Mouse (Mus musculus) G1E (cell line): ENCODE data around the gene Med26. TPM values are rescaled to one million over a fixed set of nuclear protein-coding genes. Genes with fewer than 3 reads are reported as not detected.

ENCODE experiments used
- ATAC-seq: 2 replicates; pipeline ENCODE4 v1.8.0; 2016; ENCODE audit warnings: mild to moderate bottlenecking; ENCODE audit not compliant: insufficient number of reproducible peaks, poor library complexity, low FRiP score, severe bottlenecking; ENCODE audit errors: extremely low read depth
- DNase-seq: peaks from one replicate; pipeline ENCODE4 v3.0.0; 2012; ENCODE audit warnings: low spot score
- H3K27me3 ChIP-seq: 2 replicates; pipeline ENCODE4 v1.6.1; 2012; ENCODE audit warnings: mild to moderate bottlenecking, low read length, inconsistent platforms; ENCODE audit not compliant: insufficient read depth
- H3K36me3 ChIP-seq: replicated peaks from 2 replicates; pipeline ENCODE3; 2012; ENCODE audit warnings: mild to moderate bottlenecking, inconsistent platforms
- H3K4me1 ChIP-seq: 2 replicates; pipeline ENCODE4 v1.6.1; 2012; ENCODE audit warnings: low read depth, low read length, inconsistent platforms, mixed read lengths; ENCODE audit not compliant: insufficient read depth
- H3K4me3 ChIP-seq: 2 replicates; pipeline ENCODE4 v1.5.1; 2012; ENCODE audit warnings: low read depth, mild to moderate bottlenecking, inconsistent platforms, low read length, moderate library complexity, mixed read lengths
- H3K9me3 ChIP-seq: replicated peaks from 2 replicates; pipeline ENCODE4 v1.6.1; 2012; ENCODE audit warnings: inconsistent platforms
- CTCF ChIP-seq: IDR thresholded peaks from 2 replicates; pipeline ENCODE4 v1.5.1; 2012; ENCODE audit warnings: low read depth, low read length, inconsistent platforms, mixed read lengths
- GATA1 ChIP-seq: IDR thresholded peaks from 2 replicates; pipeline ENCODE4 v1.6.1; 2012; ENCODE audit warnings: borderline replicate concordance, low read length, inconsistent platforms, mixed read lengths
- GATA2 ChIP-seq: IDR thresholded peaks from 2 replicates; pipeline ENCODE4 v1.6.1; 2012; ENCODE audit warnings: low read depth, low read length, inconsistent platforms, borderline replicate concordance
- POLR2AphosphoS5 ChIP-seq: IDR thresholded peaks from 2 replicates; pipeline ENCODE4 v1.6.1; 2012; ENCODE audit warnings: low read depth, low read length, inconsistent platforms; ENCODE audit not compliant: insufficient replicate concordance
- TAL1 ChIP-seq: conservative IDR thresholded peaks from 2 replicates; pipeline ENCODE4 v1.6.1; 2012; ENCODE audit warnings: low read depth, low read length, inconsistent platforms, mixed read lengths
- polyA plus RNA-seq: library from polyadenylated mRNA; stranded (reverse); fragments of >175 nt; gene quantifications from 2 replicates; pipeline ENCODE4 v1.2.3, GENCODE M21; 2012
- total RNA-seq, 2 experiments: library from RNA; stranded (forward) in 1 of 2; stranded (reverse) in 1 of 2; fragments of 200-1000 nt in 1 of 2; fragments of >200 nt in 1 of 2; fragmentation: Nextera tagmentation in 1 of 2; gene quantifications; 2 replicates each; pipeline ENCODE4 v1.2.3; 2014 to 2017

The Med26 gene
- total and polyA plus RNA-seq, 3 experiments, result 7.6 to 43.8 (median 14.8) TPM

DNA sequence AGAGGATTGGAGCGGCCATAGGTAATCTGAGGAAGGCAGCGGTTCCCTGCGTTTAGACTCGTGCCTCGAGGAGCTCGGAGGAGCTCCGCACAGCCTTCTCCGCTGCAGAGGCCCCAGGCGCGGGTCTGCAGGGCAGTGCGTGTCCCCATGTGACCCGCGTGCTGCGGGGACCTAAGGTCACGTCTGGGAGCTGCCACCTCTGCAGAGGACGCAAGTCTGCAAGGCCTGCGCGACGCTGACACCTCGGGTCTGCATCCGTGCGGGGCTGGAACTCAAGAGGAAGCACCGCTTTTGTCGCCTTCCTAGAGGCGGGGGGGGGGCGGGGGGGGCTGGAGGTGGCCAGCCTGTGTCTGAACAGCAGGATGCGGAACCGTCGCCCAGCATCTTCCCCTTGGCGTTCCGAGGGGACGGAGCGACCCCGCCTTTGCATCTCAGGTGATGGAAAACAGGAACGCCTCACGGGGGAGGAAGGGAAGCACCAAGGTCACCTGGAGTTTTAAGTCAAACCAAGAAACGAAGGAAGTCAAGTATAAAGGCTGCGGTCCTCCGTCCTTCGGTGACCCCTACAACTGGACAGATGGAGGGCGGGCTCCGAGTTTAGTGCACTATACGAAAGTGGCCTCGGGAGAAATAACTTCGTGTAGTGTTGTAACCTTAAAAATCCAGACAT is 709 bp upstream of the Med26 start:
- no peaks in the 10 kb centered on the region for H3K27me3 ChIP-seq
- peaks cover 54% of the 10 kb centered on the region for H3K36me3 ChIP-seq
- peaks cover 42% of the 10 kb centered on the region for H3K4me1 ChIP-seq
- no peak for TF ChIP-seq POLR2AphosphoS5
- no peak for TF ChIP-seq GATA1
- TF ChIP-seq GATA2, result no peak
- no peak for TF ChIP-seq CTCF
- no peak for TF ChIP-seq TAL1
- peak overlapping the region; percentile 96 for H3K4me3 ChIP-seq
- peak; percentile 61 for DNase-seq
- no peaks in the 10 kb centered on the region for H3K9me3 ChIP-seq
- no peak for ATAC-seq

DNA sequence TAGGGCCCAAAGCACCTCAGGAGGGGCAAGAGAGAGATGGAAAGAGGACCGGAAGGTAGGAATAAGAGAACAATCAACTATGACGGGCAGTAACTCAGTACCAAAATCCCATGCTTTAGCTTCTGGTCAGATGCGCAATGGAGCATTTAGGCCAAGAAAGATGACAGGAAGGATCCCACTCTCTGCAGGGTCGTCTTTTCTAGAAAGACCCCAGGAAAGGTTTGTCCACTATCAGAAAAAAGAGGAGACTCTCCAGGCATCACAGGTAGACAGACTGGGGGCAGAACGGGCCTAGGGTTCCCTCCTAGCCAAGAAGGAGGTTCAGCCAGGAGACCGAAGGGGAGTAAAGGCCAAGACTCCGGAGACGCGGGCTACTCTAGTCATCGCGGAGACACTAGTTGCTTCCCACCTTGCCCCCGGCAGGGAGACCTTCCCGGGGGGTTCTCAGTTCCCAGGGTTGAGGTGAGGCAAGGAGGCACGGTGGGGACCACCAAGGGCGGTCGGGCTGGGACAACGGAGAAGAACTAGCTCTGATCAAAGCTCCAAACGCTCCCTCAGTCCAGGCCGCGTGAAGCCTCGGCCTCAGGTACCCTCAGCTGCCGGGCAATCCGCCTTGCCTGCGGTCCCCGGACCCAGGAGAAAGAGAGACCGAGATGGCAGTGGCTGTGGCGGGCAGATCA is 808 bp downstream of the Med26 start:
- TF ChIP-seq CTCF (no peak), POLR2AphosphoS5 (no peak), GATA1 (no peak), TAL1 (no peak)
- DNase-seq (peak; percentile 9), ATAC-seq (no peak)
- Histone ChIP-seq H3K27me3 (no peaks in the 10 kb centered on the region), H3K36me3 (peaks cover 55% of the 10 kb centered on the region), H3K9me3 (no peaks in the 10 kb centered on the region), H3K4me3 (peak overlapping the region; percentile 96), H3K4me1 (peaks cover 57% of the 10 kb centered on the region)

DNA sequence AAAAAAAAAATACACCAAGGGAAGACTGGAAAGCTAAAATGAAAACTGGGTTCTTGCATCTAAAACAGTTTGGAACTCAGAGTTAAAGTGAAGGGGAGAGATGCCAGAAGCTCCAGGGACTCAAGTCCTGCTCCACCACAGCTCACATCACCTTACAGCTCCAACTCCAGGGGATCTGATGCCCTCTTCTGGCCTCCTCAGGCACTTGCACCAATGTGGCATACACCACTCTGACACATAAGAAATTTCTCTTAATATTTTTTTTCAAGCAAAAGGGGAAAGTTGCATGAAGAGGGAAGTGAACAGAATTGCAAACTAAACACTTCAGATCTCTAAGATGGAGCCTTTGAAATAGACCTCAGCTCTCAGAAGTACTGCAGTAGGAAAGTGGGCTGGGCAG is 8.8 kb downstream of the Med26 start:
- Histone ChIP-seq H3K9me3 (no peaks in the 10 kb centered on the region), H3K4me1 (peaks cover 34% of the 10 kb centered on the region), H3K36me3 (peaks cover 74% of the 10 kb centered on the region), H3K27me3 (no peaks in the 10 kb centered on the region), H3K4me3 (no peak overlapping the region)
- 0 out of 2 replicates have a peak, but pooled peaks have one; percentile 8 for TF ChIP-seq CTCF
- TF ChIP-seq POLR2AphosphoS5, result no peak
- DNase-seq (no peak), ATAC-seq (no peak)

DNA sequence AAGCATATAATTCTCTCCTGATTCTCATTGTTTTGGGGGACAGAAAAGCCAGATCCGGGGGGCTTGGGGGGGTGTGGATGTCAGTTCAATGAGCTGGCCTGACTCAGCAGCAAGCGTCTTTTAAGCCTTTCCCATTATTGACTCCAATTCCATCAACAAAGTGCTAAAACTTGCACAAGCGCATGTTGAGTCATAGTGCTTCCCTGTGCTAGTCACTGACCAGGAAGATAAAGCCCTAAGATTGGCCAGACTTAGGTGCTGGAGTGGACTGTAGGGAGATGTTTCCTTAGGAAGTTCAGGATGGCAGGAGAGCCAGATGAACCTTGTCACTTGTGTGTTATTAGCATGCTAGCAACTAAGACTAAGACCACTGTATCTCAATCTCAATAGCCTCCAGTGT is 13.2 kb downstream of the Med26 start:
- no peak for DNase-seq
- H3K4me1 ChIP-seq, result peaks cover 22% of the 10 kb centered on the region
- no peak overlapping the region for H3K4me3 ChIP-seq
- H3K36me3 ChIP-seq, result peaks cover 82% of the 10 kb centered on the region
- no peaks in the 10 kb centered on the region for H3K9me3 ChIP-seq
- TF ChIP-seq CTCF (no peak), GATA1 (no peak), POLR2AphosphoS5 (no peak)
- no peak for ATAC-seq
- H3K27me3 ChIP-seq, result no peaks in the 10 kb centered on the region

DNA sequence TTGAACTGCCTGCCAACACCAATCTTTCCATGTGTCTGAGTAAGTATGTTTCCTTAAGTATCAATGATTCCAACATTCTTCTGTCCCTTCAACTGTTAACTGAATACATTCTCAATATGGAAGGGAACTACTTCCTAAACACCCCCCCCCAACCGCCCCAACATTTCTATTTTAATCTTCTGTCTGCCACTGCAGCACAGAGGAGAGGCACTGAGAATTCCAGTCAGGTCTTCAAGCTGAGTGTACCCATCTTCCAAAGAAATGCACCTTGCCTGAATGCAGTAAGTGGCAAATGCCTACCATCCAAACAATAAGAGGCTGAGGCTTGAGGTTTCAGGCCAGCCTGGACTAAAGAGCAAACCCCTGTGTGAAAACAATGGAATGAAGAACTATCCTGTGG is 16.0 kb downstream of the Med26 start:
- H3K36me3 ChIP-seq, result peaks cover 71% of the 10 kb centered on the region
- TF ChIP-seq GATA1 (no peak), POLR2AphosphoS5 (no peak), TAL1 (no peak), GATA2 (no peak), CTCF (no peak)

DNA sequence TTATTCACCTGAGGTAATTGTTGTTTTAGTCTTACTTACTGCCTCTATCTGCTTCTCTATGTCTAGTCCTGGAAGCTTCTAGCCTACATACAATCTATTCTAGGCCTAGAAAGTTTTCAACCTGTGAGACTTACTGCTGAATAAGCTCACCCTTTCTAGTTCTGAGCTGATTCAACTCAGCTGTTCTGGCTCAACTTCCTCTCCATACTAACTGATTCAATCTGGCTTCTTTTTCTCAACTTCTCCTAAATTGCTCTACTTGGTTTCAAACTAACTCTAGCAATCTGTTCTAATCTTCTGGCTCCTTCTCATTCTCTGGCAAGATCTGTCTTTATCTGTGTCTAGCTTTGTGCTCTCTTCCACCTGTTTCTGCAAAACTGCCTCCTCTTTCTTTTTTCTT is 26.2 kb downstream of the Med26 start:
- H3K4me3 ChIP-seq, result no peak overlapping the region
- no peaks in the 10 kb centered on the region for H3K27me3 ChIP-seq
- H3K9me3 ChIP-seq, result no peaks in the 10 kb centered on the region
- H3K36me3 ChIP-seq, result peaks cover 52% of the 10 kb centered on the region
- no peak for DNase-seq
- peaks cover 15% of the 10 kb centered on the region for H3K4me1 ChIP-seq
- no peak for ATAC-seq
- TF ChIP-seq CTCF (no peak), GATA2 (no peak), GATA1 (no peak), POLR2AphosphoS5 (no peak), TAL1 (no peak)

More for the DNA sequence above, 16.0 kb downstream of the Med26 start:
- no peak for DNase-seq
- no peak for ATAC-seq
- H3K4me3 ChIP-seq, result no peak overlapping the region
- H3K27me3 ChIP-seq, result no peaks in the 10 kb centered on the region
- H3K4me1 ChIP-seq, result peaks cover 8% of the 10 kb centered on the region; the same call in 1 of the 2 replicates
- no peaks in the 10 kb centered on the region for H3K9me3 ChIP-seq
